Mouse (Mus musculus): ENCODE measurements around the gene Lrba.

Lrba gene

GRCm38 (mm10) chr3:86558976-86559375, 334.5 kb downstream of the Lrba start:
- DNase-seq (ENCODE audit: low spot score in 2 of 2), result no peak

GRCm38 (mm10) chr3:86559635-86560034, 335.2 kb downstream of the Lrba start:
- DNase-seq (ENCODE audit: low spot score in 2 of 2), result no peak

- no peak for DNase-seq (ENCODE audit: low spot score in 2 of 2)
These were observed 336.0 kb downstream of the Lrba start for GRCm38 (mm10) chr3:86560281-86561022.

GRCm38 (mm10) chr3:86561023-86561344, 336.5 kb downstream of the Lrba start:
- no peak for DNase-seq (ENCODE audit: low spot score in 2 of 2)

GRCm38 (mm10) chr3:86561396-86561795, 336.9 kb downstream of the Lrba start:
- no peak for DNase-seq (ENCODE audit: low spot score in 2 of 2)

GRCm38 (mm10) chr3:86567312-86567711, 342.8 kb downstream of the Lrba start:
- no peak for DNase-seq (ENCODE audit: low spot score in 2 of 2)

- DNase-seq (ENCODE audit: low spot score in 2 of 2), result no peak
These were observed 347.0 kb downstream of the Lrba start for GRCm38 (mm10) chr3:86571518-86571917.

- DNase-seq (ENCODE audit: low spot score in 2 of 2), result no peak
These were observed 348.2 kb downstream of the Lrba start for GRCm38 (mm10) chr3:86572519-86573244.

GRCm38 (mm10) chr3:86575312-86575711, 350.8 kb downstream of the Lrba start:
- DNase-seq (ENCODE audit: low spot score in 2 of 2), result no peak

- no peak for DNase-seq (ENCODE audit: low spot score in 2 of 2)
These were observed 377.8 kb downstream of the Lrba start for GRCm38 (mm10) chr3:86602284-86602683.

GRCm38 (mm10) chr3:86605775-86606174, 381.3 kb downstream of the Lrba start:
- DNase-seq (ENCODE audit: low spot score in 2 of 2), result no peak

- DNase-seq (ENCODE audit: low spot score in 2 of 2), result no peak
These were observed 402.7 kb downstream of the Lrba start for GRCm38 (mm10) chr3:86627008-86627743.

- no peak for DNase-seq (ENCODE audit: low spot score in 2 of 2)
These were observed 404.9 kb downstream of the Lrba start for GRCm38 (mm10) chr3:86629379-86629778.

GRCm38 (mm10) chr3:86635464-86635863, 411.0 kb downstream of the Lrba start:
- no peak for DNase-seq (ENCODE audit: low spot score in 2 of 2)

GRCm38 (mm10) chr3:86635940-86636339, 411.5 kb downstream of the Lrba start:
- DNase-seq (ENCODE audit: low spot score in 2 of 2), result no peak

GRCm38 (mm10) chr3:86638552-86639348, 414.3 kb downstream of the Lrba start:
- no peak for DNase-seq (ENCODE audit: low spot score in 2 of 2)

- DNase-seq (ENCODE audit: low spot score in 2 of 2), result no peak
These were observed 416.9 kb downstream of the Lrba start for GRCm38 (mm10) chr3:86641393-86641792.

- no peak for DNase-seq (ENCODE audit: low spot score in 2 of 2)
These were observed 417.3 kb downstream of the Lrba start for GRCm38 (mm10) chr3:86641796-86642195.

- no peak for DNase-seq (ENCODE audit: low spot score in 2 of 2)
These were observed 422.3 kb downstream of the Lrba start for GRCm38 (mm10) chr3:86646771-86647170.

- DNase-seq (ENCODE audit: low spot score in 2 of 2), result no peak
These were observed 426.5 kb downstream of the Lrba start for GRCm38 (mm10) chr3:86651006-86651405.

GRCm38 (mm10) chr3:86659326-86659725, 434.8 kb downstream of the Lrba start:
- no peak for DNase-seq (ENCODE audit: low spot score in 2 of 2)

GRCm38 (mm10) chr3:86664399-86664798, 439.9 kb downstream of the Lrba start:
- no peak for DNase-seq (ENCODE audit: low spot score in 2 of 2)
